Mouse (Mus musculus) brown adipose tissue, adult 24 weeks (tissue): ENCODE data around the gene Map3k5. TPM values are rescaled to one million over a fixed set of nuclear protein-coding genes. Genes with fewer than 3 reads are reported as not detected.

Experiments used
- H3K27ac ChIP-seq: fragments of 200-500 bp; replicated peaks from 2 replicates; pipeline ENCODE4 v1.5.1; 2012; ENCODE audit warnings: low read depth, mild to moderate bottlenecking, low read length
- H3K4me1 ChIP-seq: fragments of 200-500 bp; 2 replicates; pipeline ENCODE4 v1.6.1; 2012; ENCODE audit warnings: low read length, mixed read lengths; ENCODE audit not compliant: control insufficient read depth, insufficient read depth, insufficient read length
- H3K4me3 ChIP-seq: fragments of 200-500 bp; 2 replicates; pipeline ENCODE4 v1.5.1; 2012; ENCODE audit warnings: low read depth, mild to moderate bottlenecking, low read length, moderate library complexity; ENCODE audit not compliant: insufficient read depth
- polyA plus RNA-seq: library from polyadenylated mRNA; stranded (reverse); fragments of >200 nt; gene quantifications from 2 replicates; pipeline ENCODE4 v1.2.4, GENCODE M21; 2012; ENCODE audit not compliant: missing spikeins, insufficient read depth, insufficient read length

The Map3k5 gene
- polyA plus RNA-seq, 1 experiment, result 13.1 TPM

GRCm38 (mm10) chr10:20000408-20000770, 66.1 kb downstream of the Map3k5 start:
- Histone ChIP-seq H3K4me1 (peaks cover 10% of the 10 kb centered on the region), H3K4me3 (no peak overlapping the region), H3K27ac (no peak overlapping the region)

GRCm38 (mm10) chr10:20001990-20002389, 67.7 kb downstream of the Map3k5 start:
- Histone ChIP-seq H3K27ac (no peak overlapping the region), H3K4me3 (no peak overlapping the region), H3K4me1 (peaks cover 9% of the 10 kb centered on the region)

- H3K27ac ChIP-seq, result 0 out of 2 replicates have a peak overlapping the region, but pooled peaks have one; percentile 5
- peaks cover 9% of the 10 kb centered on the region for H3K4me1 ChIP-seq
- no peak overlapping the region for H3K4me3 ChIP-seq
Observed at GRCm38 (mm10) chr10:20003006-20003405, 68.7 kb downstream of the Map3k5 start.

GRCm38 (mm10) chr10:20004786-20005185, 70.5 kb downstream of the Map3k5 start:
- no peak overlapping the region for H3K27ac ChIP-seq
- no peak overlapping the region for H3K4me3 ChIP-seq
- H3K4me1 ChIP-seq, result peaks cover 7% of the 10 kb centered on the region; the same call in 1 of the 2 replicates

- peak overlapping the region; percentile 28 for H3K4me3 ChIP-seq
- no peak overlapping the region for H3K27ac ChIP-seq
- H3K4me1 ChIP-seq, result peaks cover 7% of the 10 kb centered on the region; the same call in 1 of the 2 replicates
Observed at GRCm38 (mm10) chr10:20005491-20005952, 71.2 kb downstream of the Map3k5 start.

- Histone ChIP-seq H3K27ac (0 out of 2 replicates have a peak overlapping the region, but pooled peaks have one; percentile 11), H3K4me3 (no peak overlapping the region), H3K4me1 (peaks cover 7% of the 10 kb centered on the region; the same call in 1 of the 2 replicates)
Observed at GRCm38 (mm10) chr10:20006333-20007093, 72.2 kb downstream of the Map3k5 start.

GRCm38 (mm10) chr10:20009310-20009709, 75.0 kb downstream of the Map3k5 start:
- H3K4me3 ChIP-seq, result no peak overlapping the region
- H3K27ac ChIP-seq, result no peak overlapping the region

GRCm38 (mm10) chr10:20010018-20010417, 75.7 kb downstream of the Map3k5 start:
- Histone ChIP-seq H3K27ac (no peak overlapping the region), H3K4me3 (no peak overlapping the region), H3K4me1 (no peaks in the 10 kb centered on the region)

More at GRCm38 (mm10) chr10:20009310-20009709, 75.0 kb downstream of the Map3k5 start:
- H3K4me1 ChIP-seq, result peaks cover 4% of the 10 kb centered on the region; the same call in 1 of the 2 replicates

- Histone ChIP-seq H3K4me1 (peaks cover 3% of the 10 kb centered on the region), H3K4me3 (no peak overlapping the region), H3K27ac (no peak overlapping the region)
Observed at GRCm38 (mm10) chr10:20018406-20018805, 84.1 kb downstream of the Map3k5 start.

GRCm38 (mm10) chr10:20018806-20019205, 84.5 kb downstream of the Map3k5 start:
- Histone ChIP-seq H3K4me1 (peaks cover 5% of the 10 kb centered on the region), H3K4me3 (no peak overlapping the region), H3K27ac (no peak overlapping the region)

- Histone ChIP-seq H3K4me3 (no peak overlapping the region), H3K27ac (no peak overlapping the region), H3K4me1 (peaks cover 5% of the 10 kb centered on the region)
Observed at GRCm38 (mm10) chr10:20021256-20021655, 87.0 kb downstream of the Map3k5 start.

GRCm38 (mm10) chr10:20021670-20022468, 87.6 kb downstream of the Map3k5 start:
- Histone ChIP-seq H3K27ac (no peak overlapping the region), H3K4me1 (peaks cover 5% of the 10 kb centered on the region), H3K4me3 (no peak overlapping the region)

- H3K27ac ChIP-seq, result no peak overlapping the region
- peaks cover 5% of the 10 kb centered on the region for H3K4me1 ChIP-seq
- H3K4me3 ChIP-seq, result no peak overlapping the region
Observed at GRCm38 (mm10) chr10:20022608-20023340, 88.5 kb downstream of the Map3k5 start.

GRCm38 (mm10) chr10:20023524-20023923, 89.3 kb downstream of the Map3k5 start:
- H3K4me3 ChIP-seq, result no peak overlapping the region
- no peak overlapping the region for H3K27ac ChIP-seq
- peaks cover 5% of the 10 kb centered on the region for H3K4me1 ChIP-seq

- Histone ChIP-seq H3K27ac (no peak overlapping the region), H3K4me3 (no peak overlapping the region), H3K4me1 (peaks cover 5% of the 10 kb centered on the region)
Observed at GRCm38 (mm10) chr10:20024891-20025290, 90.6 kb downstream of the Map3k5 start.
